Mouse (Mus musculus) stomach, embryonic 16.5 days (tissue): ENCODE data around the gene Emp3. TPM values are rescaled to one million over a fixed set of nuclear protein-coding genes. Genes with fewer than 3 reads are reported as not detected.
A peak's percentile ranks its signal among the peaks of the same experiment; 100 is the strongest.
"Not testable (repeated sequence)": the region's sequence is repeated elsewhere in the genome, so short reads cannot be mapped to it uniquely, and the experiment has no call there.

Source experiments
- ATAC-seq: fragments of 200-750 bp; cut with Nextera tagmentation; 2 replicates; pipeline ENCODE4 v1.8.0; 2017; ENCODE audit warnings: moderate number of reproducible peaks, moderate TSS enrichment; ENCODE audit not compliant: insufficient read depth, low FRiP score
- H3K27ac ChIP-seq: fragments of 300-500 bp; sonication (generic); 2 replicates; pipeline ENCODE4 v1.5.1; 2014; ENCODE audit warnings: low read length
- H3K27me3 ChIP-seq: fragments of 300-500 bp; sonication (generic); 2 replicates; pipeline ENCODE4 v1.6.1; 2014; ENCODE audit warnings: low read length, control low read depth, mixed read lengths; ENCODE audit not compliant: control insufficient read depth, insufficient read depth
- H3K36me3 ChIP-seq: fragments of 300-500 bp; sonication (generic); 2 replicates; pipeline ENCODE4 v1.6.1; 2014; ENCODE audit warnings: low read length; ENCODE audit not compliant: control insufficient read depth, insufficient read depth
- H3K4me1 ChIP-seq: fragments of 300-500 bp; sonication (generic); 2 replicates; pipeline ENCODE4 v1.6.1; 2014; ENCODE audit warnings: low read length, control low read depth, mixed read lengths; ENCODE audit not compliant: control insufficient read depth, insufficient read depth
- H3K4me2 ChIP-seq: fragments of 300-500 bp; sonication (generic); 2 replicates; pipeline ENCODE4 v1.6.1; 2014; ENCODE audit warnings: low read depth, low read length, mixed read lengths
- H3K4me3 ChIP-seq: fragments of 300-500 bp; sonication (generic); replicated peaks from 2 replicates; pipeline ENCODE4 v1.5.1; 2014; ENCODE audit warnings: mild to moderate bottlenecking, low read length
- H3K9ac ChIP-seq: fragments of 300-500 bp; sonication (generic); 2 replicates; pipeline ENCODE4 v1.6.1; 2014; ENCODE audit warnings: low read length
- H3K9me3 ChIP-seq: fragments of 300-500 bp; sonication (generic); replicated peaks from 2 replicates; pipeline ENCODE4 v1.6.1; 2016; ENCODE audit warnings: low read length, control low read depth; ENCODE audit not compliant: control insufficient read depth
- WGBS: fragments of 180-500 bp; shearing (Covaris S2); extraction: QIAGEN DNeasy Blood & Tissue Kit; methylation state at CpG from one replicate; pipeline ENCODE4 v1.1.7; 2014; 5-methylcytosine and 5-hydroxymethylcytosine counted together
- polyA plus RNA-seq: library from polyadenylated mRNA; unstranded; fragments of >200 nt; fragmentation: Nextera tagmentation; extraction: Ambion mirVana; gene quantifications from 2 replicates; pipeline ENCODE4 v1.2.1, GENCODE M21; 2015

Gene Emp3
- polyA plus RNA-seq, 1 experiment from 2014 or later = 197 TPM

GRCm38 (mm10) chr7:45880531-45880930, 40.7 kb downstream of the Emp3 start:
- no peak overlapping the region for H3K4me3 ChIP-seq
- H3K27ac ChIP-seq = no peak overlapping the region
- no peak overlapping the region for H3K4me2 ChIP-seq
- ATAC-seq = no peak
- no peak overlapping the region for H3K9ac ChIP-seq
- peaks cover 53% of the 10 kb centered on the region for H3K36me3 ChIP-seq
- no peaks in the 10 kb centered on the region for H3K9me3 ChIP-seq
- no peaks in the 10 kb centered on the region for H3K4me1 ChIP-seq
- H3K27me3 ChIP-seq = no peaks in the 10 kb centered on the region
- WGBS = 92% methylated on average over 4 of the region's 4 CpGs

- H3K9ac ChIP-seq, H3K9me3 ChIP-seq, H3K27ac ChIP-seq, H3K4me2 ChIP-seq, ATAC-seq, H3K27me3 ChIP-seq, H3K4me3 ChIP-seq: not testable (repeated sequence)
- peaks cover 16% of the 10 kb centered on the region for H3K4me1 ChIP-seq
- peaks cover 55% of the 10 kb centered on the region for H3K36me3 ChIP-seq
- 92% methylated on average over 1 of the region's 1 CpGs for WGBS
Measured at GRCm38 (mm10) chr7:45878278-45878677, 42.9 kb downstream of the Emp3 start, which contains the start of gene Grin2d. Gene Grin2d, minus strand, starts transcription at chr7:45878378.

GRCm38 (mm10) chr7:45876895-45877294, 44.3 kb downstream of the Emp3 start:
- no peak overlapping the region for H3K4me3 ChIP-seq
- no peak for ATAC-seq
- 0 out of 2 replicates have a peak, but pooled peaks cover 1% of the 10 kb centered on the region for H3K27me3 ChIP-seq
- peaks cover 43% of the 10 kb centered on the region for H3K36me3 ChIP-seq
- peaks cover 16% of the 10 kb centered on the region for H3K4me1 ChIP-seq
- no peaks in the 10 kb centered on the region for H3K9me3 ChIP-seq
- no peak overlapping the region for H3K27ac ChIP-seq
- H3K4me2 ChIP-seq = no peak overlapping the region
- no peak overlapping the region for H3K9ac ChIP-seq
- 94% methylated on average over 7 of the region's 7 CpGs for WGBS

GRCm38 (mm10) chr7:45873061-45873947, 47.9 kb downstream of the Emp3 start:
- Histone ChIP-seq H3K4me2 (peak overlapping the region; percentile 66), H3K27ac (peak overlapping the region; percentile 96), H3K27me3 (peaks cover 19% of the 10 kb centered on the region), H3K36me3 (peaks cover 23% of the 10 kb centered on the region), H3K4me3 (peak overlapping the region; percentile 93), H3K4me1 (peaks cover 34% of the 10 kb centered on the region), H3K9ac (peak overlapping the region; percentile 97), H3K9me3 (no peaks in the 10 kb centered on the region)
- 2% methylated on average over 28 of the region's 28 CpGs for WGBS
- peak; percentile 54 for ATAC-seq

- peak within 1 kb of the TSS; percentile 66 for H3K4me2 ChIP-seq
- peak within 1 kb of the TSS; percentile 93 for H3K4me3 ChIP-seq
- no peaks in the 10 kb centered on the region for H3K9me3 ChIP-seq
- H3K36me3 ChIP-seq = peaks cover 20% of the 10 kb centered on the region
- WGBS = under 1% methylated on average over 18 of the region's 18 CpGs
- ATAC-seq = peak; percentile 84
- H3K27me3 ChIP-seq = peaks cover 19% of the 10 kb centered on the region
- peak within 1 kb of the TSS; percentile 97 for H3K9ac ChIP-seq
- peaks cover 37% of the 10 kb centered on the region for H3K4me1 ChIP-seq
- H3K27ac ChIP-seq = peak within 1 kb of the TSS; percentile 96
Measured at GRCm38 (mm10) chr7:45872624-45873023, 48.6 kb downstream of the Emp3 start, which contains the start of gene Kdelr1. Gene Kdelr1, plus strand, starts transcription at chr7:45872772.

GRCm38 (mm10) chr7:45870282-45871058, 50.7 kb downstream of the Emp3 start:
- Histone ChIP-seq H3K9ac (peak overlapping the region; percentile 53), H3K4me3 (peak overlapping the region; percentile 26), H3K27ac (no peak overlapping the region), H3K4me2 (peak overlapping the region; percentile 49), H3K27me3 (peaks cover 19% of the 10 kb centered on the region), H3K36me3 (peaks cover 10% of the 10 kb centered on the region), H3K4me1 (peaks cover 41% of the 10 kb centered on the region), H3K9me3 (no peaks in the 10 kb centered on the region)
- no peak for ATAC-seq
- WGBS = 1% methylated on average over 30 of the region's 30 CpGs

GRCm38 (mm10) chr7:45869787-45870186, 51.4 kb downstream of the Emp3 start:
- H3K9ac ChIP-seq = peak overlapping the region; percentile 53
- H3K27ac ChIP-seq = no peak overlapping the region
- H3K27me3 ChIP-seq = peaks cover 19% of the 10 kb centered on the region
- ATAC-seq = no peak
- H3K36me3 ChIP-seq = peaks cover 6% of the 10 kb centered on the region
- H3K4me3 ChIP-seq = no peak overlapping the region; the same call in 1 of the 2 replicates
- H3K4me1 ChIP-seq = peaks cover 36% of the 10 kb centered on the region
- WGBS = 2% methylated on average over 11 of the region's 14 CpGs
- peak overlapping the region; percentile 49 for H3K4me2 ChIP-seq
- no peaks in the 10 kb centered on the region for H3K9me3 ChIP-seq

- peak overlapping the region; percentile 53 for H3K9ac ChIP-seq
- 23% methylated on average over 8 of the region's 8 CpGs for WGBS
Measured at GRCm38 (mm10) chr7:45869107-45869670, 52.0 kb downstream of the Emp3 start.

More at GRCm38 (mm10) chr7:45869107-45869670, 52.0 kb downstream of the Emp3 start:
- Histone ChIP-seq H3K4me3 (no peak overlapping the region), H3K4me1 (peaks cover 30% of the 10 kb centered on the region), H3K36me3 (peaks cover under 1% of the 10 kb centered on the region; the same call in 1 of the 2 replicates), H3K9me3 (no peaks in the 10 kb centered on the region), H3K4me2 (peak overlapping the region; percentile 49), H3K27me3 (peaks cover 19% of the 10 kb centered on the region), H3K27ac (no peak overlapping the region)
- no peak for ATAC-seq
